Mouse (Mus musculus): ENCODE data around the gene Olfr799.

Olfr799 gene

DNA sequence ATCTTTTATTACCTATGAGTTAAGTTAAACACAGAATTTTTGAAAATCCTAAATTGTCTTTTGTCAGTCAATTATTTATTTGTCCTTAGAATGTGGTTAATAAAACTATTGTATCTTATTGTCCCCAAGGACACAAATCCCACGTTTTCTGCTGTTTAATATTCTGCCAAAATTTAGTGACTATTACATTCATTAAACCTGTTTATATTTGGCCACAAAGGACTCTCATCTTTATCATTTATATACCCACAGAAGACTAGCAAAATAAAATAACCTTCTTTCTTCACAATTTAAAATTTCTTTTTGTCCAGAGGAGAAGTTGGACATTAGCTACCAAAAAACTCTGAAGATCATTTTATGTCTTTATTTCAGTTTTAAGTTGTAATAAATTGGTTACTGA is at the start of gene Olfr799:
Olfr799 (plus strand) TSS at position 301 of the 400 bp plus-strand sequence.
- no peak for DNase-seq (ENCODE audit: low read depth, low spot score)

DNA sequence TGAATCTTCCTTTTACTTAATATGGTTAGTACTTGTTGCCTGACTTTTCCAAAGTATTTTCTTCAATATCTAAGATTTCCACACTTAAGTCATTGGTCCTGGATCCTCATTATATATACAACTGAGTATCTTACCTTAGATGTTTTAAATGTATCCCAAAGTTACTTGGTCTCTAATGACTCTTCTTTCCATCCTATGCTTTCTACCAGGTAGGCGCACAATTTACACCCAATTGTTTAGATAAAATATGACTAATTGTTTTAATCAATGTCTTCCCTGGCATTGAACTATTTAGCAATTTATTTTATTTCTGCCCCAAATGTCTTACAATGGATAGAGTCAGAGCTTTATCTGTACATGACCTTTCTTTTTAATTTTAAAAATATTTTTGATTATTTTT is 24.8 kb upstream of the Olfr799 start, which contains the start of gene Olfr796:
Olfr796 (minus strand) TSS at position 101 of the 400 bp plus-strand sequence.
- no peak for DNase-seq (ENCODE audit: low read depth, low spot score)

DNA sequence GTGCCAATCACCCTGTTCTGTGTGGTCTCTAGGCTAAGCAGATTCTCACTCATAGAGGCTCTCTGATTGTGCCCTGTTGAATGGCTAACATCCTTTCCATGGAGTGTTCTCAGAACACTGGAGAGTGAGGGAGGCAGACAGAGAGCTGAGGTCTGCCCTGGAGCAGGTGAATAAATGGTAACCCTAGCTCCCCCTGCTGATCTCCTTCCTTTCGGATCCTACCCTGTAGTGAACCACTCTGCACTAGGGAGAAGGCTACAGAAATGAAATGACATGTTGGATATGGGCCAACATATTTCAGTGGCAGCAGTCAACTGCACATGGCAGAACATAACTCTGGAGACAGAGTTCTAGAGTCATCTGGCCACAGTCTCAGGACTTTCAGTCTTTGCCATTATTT is 15.6 kb upstream of the Olfr799 start:
- no peak for DNase-seq (ENCODE audit: low read depth, low spot score)

DNA sequence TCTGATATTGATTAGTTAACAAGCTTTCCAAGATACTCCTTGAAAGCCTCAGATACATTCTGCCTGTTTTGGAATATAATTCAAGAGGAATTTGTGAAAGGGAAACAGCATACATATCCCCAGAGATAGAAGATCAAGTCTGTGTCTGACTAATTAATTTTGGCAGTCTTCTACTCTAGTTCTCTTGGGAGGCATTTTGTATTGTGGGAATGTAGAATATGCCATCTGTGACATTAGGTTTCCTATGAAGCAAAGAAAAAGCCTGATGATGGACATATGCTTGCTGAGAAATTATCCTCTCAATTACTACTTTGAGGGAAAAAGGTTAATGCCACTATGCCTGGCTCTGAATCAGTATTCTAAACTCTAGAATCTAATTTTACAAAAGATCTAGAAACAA is 14.0 kb upstream of the Olfr799 start:
- DNase-seq (ENCODE audit: low read depth, low spot score): no peak

DNA sequence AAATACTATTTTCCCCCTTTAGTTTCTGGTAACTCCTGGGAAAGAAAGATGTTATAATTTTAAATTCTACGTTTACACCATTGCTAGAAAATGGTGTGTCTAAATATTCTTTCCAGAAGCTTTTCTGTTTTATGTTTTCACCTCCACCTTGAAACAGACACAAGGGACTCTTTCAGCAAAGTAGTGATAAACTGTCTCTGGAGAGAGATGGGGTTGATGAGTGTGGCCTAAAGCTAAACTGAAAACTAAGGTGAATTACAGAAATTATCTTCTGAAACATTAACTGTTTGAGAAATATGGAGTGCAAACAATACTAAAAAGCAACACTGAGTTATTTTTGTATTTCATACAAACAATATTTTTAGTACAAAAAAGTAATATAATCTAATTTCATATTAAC is 9.4 kb upstream of the Olfr799 start, which contains the start of gene Olfr798:
Olfr798 (minus strand) TSS at position 101 of the 400 bp plus-strand sequence.
- no peak for DNase-seq (ENCODE audit: low read depth, low spot score)

DNA sequence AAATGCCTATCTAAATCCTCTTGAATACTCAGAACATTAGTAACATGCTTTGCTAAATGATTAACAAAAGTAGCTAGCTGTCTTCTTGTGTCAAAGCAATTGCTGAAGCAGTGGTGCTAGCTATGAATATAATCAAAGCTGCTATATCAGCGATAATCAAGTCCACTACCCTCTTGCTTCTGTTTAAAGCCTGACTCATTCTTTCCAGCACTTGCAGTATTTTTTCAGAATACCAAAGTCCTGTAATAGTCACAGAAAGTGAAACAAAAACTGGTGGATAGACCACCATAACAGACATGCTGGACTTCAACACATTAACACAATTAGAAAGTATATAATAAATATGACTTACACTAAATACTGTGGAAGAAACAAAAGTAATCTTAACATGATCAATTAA is 14.5 kb downstream of the Olfr799 start:
- no peak for DNase-seq (ENCODE audit: low read depth, low spot score)

DNA sequence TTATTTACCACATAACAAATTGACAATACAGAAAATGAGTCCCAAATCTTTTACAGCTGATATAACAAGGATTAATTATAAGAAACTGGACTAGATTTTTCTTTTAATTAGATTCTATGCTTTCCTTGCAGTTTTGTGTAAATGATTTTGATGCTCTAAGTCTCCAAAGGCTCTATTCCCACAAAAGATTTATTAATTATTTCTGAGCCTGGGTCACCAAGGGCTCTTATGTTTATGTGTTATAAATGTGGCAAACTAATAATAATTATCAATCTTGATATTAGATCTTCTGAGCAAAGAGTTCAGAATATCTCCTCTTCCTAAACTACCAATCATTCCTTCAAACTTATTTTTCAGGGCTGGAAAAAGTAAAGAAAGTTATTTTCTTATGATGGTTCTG is 20.1 kb downstream of the Olfr799 start, which contains the start of gene Olfr800:
Olfr800 (plus strand) TSS at position 301 of the 400 bp plus-strand sequence.
- no peak for DNase-seq (ENCODE audit: low read depth, low spot score)

DNA sequence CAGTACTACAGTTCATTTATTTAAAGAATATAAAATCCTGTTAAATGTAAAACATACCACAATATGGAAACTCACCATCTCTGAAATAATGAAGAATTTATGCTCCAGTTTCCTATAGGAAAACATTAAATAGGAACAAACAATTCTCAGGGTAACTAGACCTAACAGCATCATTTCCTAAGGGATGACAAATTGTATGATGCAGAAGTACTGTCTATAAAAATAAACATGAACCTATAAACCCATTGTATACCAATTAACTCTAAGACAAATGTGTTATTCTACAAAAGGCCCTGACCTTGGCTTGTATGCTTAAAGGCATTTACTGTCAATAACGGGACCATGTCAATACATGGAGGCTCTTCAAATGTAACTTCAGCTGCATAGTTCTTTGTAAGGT is 36.5 kb downstream of the Olfr799 start, which contains the start of gene Olfr801:
Olfr801 (minus strand) TSS at position 101 of the 400 bp plus-strand sequence.
- DNase-seq (ENCODE audit: low read depth, low spot score): no peak

DNA sequence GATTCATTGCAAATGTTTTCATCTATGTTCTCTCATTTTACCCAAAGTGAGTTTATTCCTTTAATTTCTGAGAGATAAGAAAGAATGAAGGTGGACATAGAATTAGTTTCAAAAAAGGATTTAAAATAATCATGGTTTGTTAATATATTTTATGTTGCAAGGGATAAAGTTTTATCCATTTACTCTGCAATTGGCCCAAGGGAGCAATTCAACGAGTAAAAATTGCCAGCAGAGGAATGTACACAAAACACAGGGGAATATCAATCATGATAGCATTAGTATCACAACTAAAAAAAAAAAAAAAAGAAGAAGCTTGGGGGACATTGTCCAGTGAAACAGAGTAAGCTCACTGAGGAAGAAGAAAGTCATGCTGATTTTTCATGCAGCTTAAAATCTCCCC is 50.8 kb downstream of the Olfr799 start, which contains the start of gene Olfr802:
Olfr802 (minus strand) TSS at position 101 of the 400 bp plus-strand sequence.
- DNase-seq (ENCODE audit: low read depth, low spot score): no peak

DNA sequence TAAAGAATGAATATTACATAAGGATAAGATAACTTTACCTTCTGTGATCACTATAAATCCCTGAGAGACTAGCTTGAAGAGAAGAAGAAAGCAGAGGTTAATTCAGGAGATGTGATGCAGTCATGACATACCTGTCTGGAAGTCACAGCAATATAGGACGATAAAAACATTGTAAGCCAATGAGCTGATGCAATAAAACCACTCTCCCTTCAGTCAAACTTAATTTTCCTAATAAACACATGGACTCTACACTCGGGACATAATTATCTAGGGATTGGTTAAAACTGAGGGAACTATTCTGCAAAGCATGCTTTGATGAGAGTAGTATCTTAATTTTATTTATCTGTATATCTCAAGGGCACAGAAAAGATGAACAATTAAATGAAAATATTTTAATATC is 56.9 kb downstream of the Olfr799 start, which contains the start of gene Olfr803:
Olfr803 (minus strand) TSS at position 101 of the 400 bp plus-strand sequence.
- DNase-seq (ENCODE audit: low read depth, low spot score): no peak

Data from CD4-positive, CD25-positive, alpha-beta regulatory T cell, adult 2 months (primary cell).